Mouse (Mus musculus) mouse trophoblast stem cell (cell line): ENCODE results near the gene Eef1b2.
"Not testable (repeated sequence)": the region's sequence is repeated elsewhere in the genome, so short reads cannot be mapped to it uniquely, and the experiment has no call there.

Experiments
- in situ Hi-C, 2 experiments: fragments of 300-500 bp; cut with MseI, MboI; formaldehyde crosslinking; loops; 2 replicates in 1 of 2; 3 replicates in 1 of 2; pipeline ENCODE4 v1.15.1; 2025

Gene Eef1b2

GRCm38 (mm10) chr1:63176604-63177421 lies at the start of gene Eef1b2, which contains the start of gene Ndufs1:
Gene Eef1b2 (plus strand): TSS chr1:63176825.
Gene Ndufs1 (minus strand): TSS chr1:63176833.
- in situ Hi-C loops: no loop called here

- in situ Hi-C loops: no loop called here
Observed at GRCm38 (mm10) chr1:63129273-63129672, 47.4 kb upstream of the Eef1b2 start.

- in situ Hi-C loops: no loop called here
Observed at GRCm38 (mm10) chr1:63129857-63130690, 46.6 kb upstream of the Eef1b2 start.

- in situ Hi-C loops: no loop called here
Observed at GRCm38 (mm10) chr1:63130883-63131282, 45.7 kb upstream of the Eef1b2 start.

GRCm38 (mm10) chr1:63131766-63132165 lies 44.9 kb upstream of the Eef1b2 start:
- in situ Hi-C loops: no loop called here

GRCm38 (mm10) chr1:63134530-63134929 lies 42.1 kb upstream of the Eef1b2 start:
- in situ Hi-C loops: no loop called here

GRCm38 (mm10) chr1:63137971-63138370 lies 38.7 kb upstream of the Eef1b2 start:
- in situ Hi-C loops: no loop called here

GRCm38 (mm10) chr1:63138586-63138985 lies 38.0 kb upstream of the Eef1b2 start:
- in situ Hi-C loops: not testable (repeated sequence)

GRCm38 (mm10) chr1:63140231-63140630 lies 36.4 kb upstream of the Eef1b2 start:
- in situ Hi-C loops: no loop called here

GRCm38 (mm10) chr1:63168638-63169037 lies 8.0 kb upstream of the Eef1b2 start:
- in situ Hi-C loops: no loop called here

GRCm38 (mm10) chr1:63175853-63176252 lies 772 bp upstream of the Eef1b2 start:
- in situ Hi-C loops: no loop called here

- in situ Hi-C loops: no loop called here
Observed at GRCm38 (mm10) chr1:63176259-63176603, 394 bp upstream of the Eef1b2 start.

- in situ Hi-C loops: no loop called here
Observed at GRCm38 (mm10) chr1:63178308-63178707, 1.7 kb downstream of the Eef1b2 start.

GRCm38 (mm10) chr1:63180122-63180521 lies 3.5 kb downstream of the Eef1b2 start:
- in situ Hi-C loops: no loop called here

GRCm38 (mm10) chr1:63180575-63180974 lies 4.0 kb downstream of the Eef1b2 start:
- in situ Hi-C loops: not testable (repeated sequence)

- in situ Hi-C loops: no loop called here
Observed at GRCm38 (mm10) chr1:63181019-63181418, 4.4 kb downstream of the Eef1b2 start.

- in situ Hi-C loops: no loop called here
Observed at GRCm38 (mm10) chr1:63181480-63181879, 4.9 kb downstream of the Eef1b2 start.

GRCm38 (mm10) chr1:63182212-63182611 lies 5.6 kb downstream of the Eef1b2 start:
- in situ Hi-C loops: no loop called here

- in situ Hi-C loops: no loop called here
Observed at GRCm38 (mm10) chr1:63182636-63183270, 6.1 kb downstream of the Eef1b2 start.

- in situ Hi-C loops: not testable (repeated sequence)
Observed at GRCm38 (mm10) chr1:63185430-63185829, 8.8 kb downstream of the Eef1b2 start.

- in situ Hi-C loops: no loop called here
Observed at GRCm38 (mm10) chr1:63188536-63188935, 11.9 kb downstream of the Eef1b2 start.

- in situ Hi-C loops: no loop called here
Observed at GRCm38 (mm10) chr1:63190851-63191250, 14.2 kb downstream of the Eef1b2 start.
